Mouse (Mus musculus) MEL (cell line): ENCODE measurements at regions not wholly inside any gene's neighbourhood (a gene's known extent, or its start where the extent isn't known, plus 50 kb on each side); places are given as distances from the start of the nearest gene placed in this dataset.

Experiments used
- DNase-seq: peaks from one replicate; pipeline ENCODE4 v3.0.0; 2011; ENCODE audit warnings: low read depth, low spot score
- H3K27ac ChIP-seq: 2 replicates; pipeline ENCODE4 v1.5.1; 2012; ENCODE audit warnings: low read depth, mild to moderate bottlenecking, control low read depth, low read length, moderate library complexity; ENCODE audit not compliant: control insufficient read depth
- H3K27me3 ChIP-seq, 2 experiments: fragments of 150-350 bp in 1 of 2; sonication (generic) in 1 of 2; 2 replicates each; pipeline ENCODE4 v1.6.1; 2012; ENCODE audit warnings: low read length in 2 of 2, mild to moderate bottlenecking in 2 of 2, improper control_type of control experiment in 1 of 2, moderate library complexity in 1 of 2; ENCODE audit not compliant: insufficient read depth in 2 of 2, control insufficient read depth in 1 of 2
- H3K36me3 ChIP-seq, 2 experiments: 2 replicates each; pipeline ENCODE4 v1.6.1; 2012 to 2014; ENCODE audit warnings: low read length in 2 of 2, improper control_type of control experiment in 1 of 2, inconsistent platforms in 1 of 2, mild to moderate bottlenecking in 1 of 2; ENCODE audit not compliant: insufficient read depth in 2 of 2, control insufficient read depth in 1 of 2
- H3K4me1 ChIP-seq, 2 experiments: fragments of 150-350 bp in 1 of 2; sonication (generic) in 1 of 2; 2 replicates each; pipeline ENCODE4 v1.6.1; 2012; ENCODE audit warnings: low read length in 2 of 2, improper control_type of control experiment in 1 of 2, mild to moderate bottlenecking in 1 of 2; ENCODE audit not compliant: insufficient read depth in 2 of 2, control insufficient read depth in 1 of 2
- H3K4me3 ChIP-seq, 2 experiments: fragments of 150-350 bp in 1 of 2; sonication (generic) in 1 of 2; 2 replicates each; pipeline ENCODE4 v1.5.1; 2012; ENCODE audit warnings: low read depth in 2 of 2, low read length in 2 of 2, mild to moderate bottlenecking in 2 of 2, moderate library complexity in 2 of 2, control low read depth in 1 of 2, improper control_type of control experiment in 1 of 2; ENCODE audit not compliant: control insufficient read depth in 1 of 2, insufficient read depth in 1 of 2
- H3K79me2 ChIP-seq: 2 replicates; pipeline ENCODE4 v1.6.1; 2012; ENCODE audit warnings: mild to moderate bottlenecking, low read length, moderate library complexity; ENCODE audit not compliant: control insufficient read depth, poor library complexity, insufficient read depth
- H3K9ac ChIP-seq: 2 replicates; pipeline ENCODE4 v1.6.1; 2012; ENCODE audit warnings: low read depth, mild to moderate bottlenecking, control low read depth, low read length, moderate library complexity; ENCODE audit not compliant: control insufficient read depth, poor library complexity, severe bottlenecking
- H3K9me3 ChIP-seq: fragments of 150-350 bp; sonication (generic); replicated peaks from 2 replicates; pipeline ENCODE4 v1.6.1; 2012; ENCODE audit warnings: mild to moderate bottlenecking, low read length, improper control_type of control experiment, moderate library complexity; ENCODE audit not compliant: insufficient read depth
- BHLHE40 ChIP-seq: IDR thresholded peaks from 2 replicates; pipeline ENCODE4 v1.6.1; 2012; ENCODE audit warnings: low read depth, mild to moderate bottlenecking, inconsistent platforms, low read length, improper control_type of control experiment, borderline replicate concordance
- CHD1 ChIP-seq: IDR thresholded peaks from 2 replicates; pipeline ENCODE4 v1.6.1; 2012; ENCODE audit warnings: low read depth, mild to moderate bottlenecking, inconsistent platforms, low read length, improper control_type of control experiment
- CHD2 ChIP-seq: IDR thresholded peaks from 2 replicates; pipeline ENCODE4 v1.6.1; 2011; ENCODE audit warnings: low read length, improper control_type of control experiment
- ELF1 ChIP-seq: IDR thresholded peaks from 2 replicates; pipeline ENCODE4 v1.6.1; 2014; ENCODE audit warnings: low read depth, mild to moderate bottlenecking, inconsistent platforms, low read length, improper control_type of control experiment, moderate library complexity
- EP300 ChIP-seq, 2 experiments: IDR thresholded peaks; 2 replicates each; pipeline ENCODE4 v1.6.1; 2011; ENCODE audit warnings: improper control_type of control experiment in 2 of 2, low read length in 2 of 2, low read depth in 1 of 2, mild to moderate bottlenecking in 1 of 2
- ETS1 ChIP-seq: IDR thresholded peaks from 2 replicates; pipeline ENCODE4 v1.6.1; 2012; ENCODE audit warnings: low read depth, mild to moderate bottlenecking, inconsistent platforms, low read length, improper control_type of control experiment, moderate library complexity
- GABPA ChIP-seq: IDR thresholded peaks from 2 replicates; pipeline ENCODE4 v1.6.1; 2012; ENCODE audit warnings: low read depth, mild to moderate bottlenecking, inconsistent platforms, low read length, improper control_type of control experiment, moderate library complexity
- GATA1 ChIP-seq: IDR thresholded peaks from 2 replicates; pipeline ENCODE4 v1.6.1; 2011; ENCODE audit warnings: low read depth, low read length, improper control_type of control experiment
- HCFC1 ChIP-seq: IDR thresholded peaks from 2 replicates; pipeline ENCODE4 v1.6.1; 2012; ENCODE audit warnings: low read depth, mild to moderate bottlenecking, inconsistent platforms, low read length, improper control_type of control experiment, moderate library complexity
- KAT2A ChIP-seq: conservative IDR thresholded peaks from 2 replicates; pipeline ENCODE4 v1.6.1; 2012; ENCODE audit warnings: low read depth, low read length, improper control_type of control experiment, inconsistent platforms
- MAFK ChIP-seq: IDR thresholded peaks from 2 replicates; pipeline ENCODE4 v1.6.1; 2011; ENCODE audit warnings: low read depth, mild to moderate bottlenecking, low read length, improper control_type of control experiment, borderline replicate concordance
- MAX ChIP-seq: IDR thresholded peaks from 2 replicates; pipeline ENCODE4 v1.6.1; 2011; ENCODE audit warnings: low read length, improper control_type of control experiment
- MAZ ChIP-seq: IDR thresholded peaks from 2 replicates; pipeline ENCODE4 v1.6.1; 2012; ENCODE audit warnings: low read depth, mild to moderate bottlenecking, inconsistent platforms, low read length, improper control_type of control experiment
- MEF2A ChIP-seq: IDR thresholded peaks from 2 replicates; pipeline ENCODE4 v1.6.1; 2014; ENCODE audit warnings: low read depth, mild to moderate bottlenecking, inconsistent platforms, low read length, improper control_type of control experiment; ENCODE audit not compliant: poor library complexity, insufficient replicate concordance, severe bottlenecking; ENCODE audit errors: extremely low read depth
- MYC ChIP-seq: IDR thresholded peaks from 2 replicates; pipeline ENCODE4 v1.6.1; 2011; ENCODE audit warnings: low read depth, mild to moderate bottlenecking, low read length, improper control_type of control experiment, moderate library complexity
- NELFE ChIP-seq: IDR thresholded peaks from 2 replicates; pipeline ENCODE4 v1.6.1; 2011; ENCODE audit warnings: low read depth, low read length, improper control_type of control experiment
- POLR2AphosphoS2 ChIP-seq: IDR thresholded peaks from 2 replicates; pipeline ENCODE4 v1.6.1; 2011; ENCODE audit warnings: low read length, improper control_type of control experiment
- POLR2AphosphoS5 ChIP-seq: IDR thresholded peaks from 2 replicates; pipeline ENCODE4 v1.6.1; 2012; ENCODE audit warnings: low read depth, borderline replicate concordance, mild to moderate bottlenecking, inconsistent platforms, low read length, moderate library complexity, mixed read lengths
- RAD21 ChIP-seq: IDR thresholded peaks from 2 replicates; pipeline ENCODE4 v1.6.1; 2011; ENCODE audit warnings: mild to moderate bottlenecking, low read depth, low read length, improper control_type of control experiment
- TAL1 ChIP-seq: IDR thresholded peaks from 2 replicates; pipeline ENCODE4 v1.6.1; 2012; ENCODE audit warnings: mild to moderate bottlenecking, inconsistent platforms, low read length, moderate library complexity, mixed read lengths
- TBP ChIP-seq: IDR thresholded peaks from 2 replicates; pipeline ENCODE4 v1.8.0; 2011; ENCODE audit warnings: low read depth, low read length, improper control_type of control experiment
- TCF12 ChIP-seq: IDR thresholded peaks from 2 replicates; pipeline ENCODE4 v1.6.1; 2014; ENCODE audit warnings: low read depth, mild to moderate bottlenecking, inconsistent platforms, low read length, improper control_type of control experiment, moderate library complexity
- UBTF ChIP-seq: IDR thresholded peaks from 2 replicates; pipeline ENCODE4 v1.6.1; 2012; ENCODE audit warnings: low read depth, mild to moderate bottlenecking, inconsistent platforms, low read length, improper control_type of control experiment, moderate library complexity, borderline replicate concordance; ENCODE audit not compliant: insufficient read depth
- USF2 ChIP-seq, 2 experiments: IDR thresholded peaks; 2 replicates each; pipeline ENCODE4 v1.6.1; 2011 to 2012; ENCODE audit warnings: improper control_type of control experiment in 2 of 2, low read length in 2 of 2, borderline replicate concordance in 1 of 2, inconsistent platforms in 1 of 2, low read depth in 1 of 2, mild to moderate bottlenecking in 1 of 2; ENCODE audit not compliant: insufficient read depth in 1 of 2
- ZC3H11A ChIP-seq: IDR thresholded peaks from 2 replicates; pipeline ENCODE4 v1.6.1; 2012; ENCODE audit warnings: low read depth, mild to moderate bottlenecking, inconsistent platforms, low read length, improper control_type of control experiment
- ZNF384 ChIP-seq: IDR thresholded peaks from 2 replicates; pipeline ENCODE4 v1.6.1; 2012; ENCODE audit warnings: low read depth, mild to moderate bottlenecking, inconsistent platforms, low read length, improper control_type of control experiment

DNA sequence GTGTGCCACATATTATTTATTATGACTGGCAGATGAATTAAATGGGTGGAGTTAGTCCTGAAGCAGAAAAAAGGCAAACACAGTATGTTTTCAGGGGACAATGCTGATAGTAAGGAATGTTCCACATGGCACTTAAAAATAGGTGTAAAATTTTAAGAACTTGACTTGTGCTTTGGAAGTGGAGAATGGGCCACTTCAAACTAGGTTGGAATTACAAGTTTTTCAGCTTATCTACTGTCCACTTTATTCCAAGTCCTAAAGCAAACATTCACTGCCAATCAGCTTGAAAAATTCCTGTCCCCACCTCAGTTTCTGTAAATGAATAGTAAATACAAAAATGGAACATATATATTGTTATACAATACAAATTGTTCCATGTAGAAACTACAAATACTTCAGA, 238.4 kb upstream of the Rbms1 start:
- no peak overlapping the region for H3K27ac ChIP-seq
- no peaks in the 10 kb centered on the region for H3K79me2 ChIP-seq
- no peaks in the 10 kb centered on the region for H3K4me1 ChIP-seq
- no peaks in the 10 kb centered on the region for H3K27me3 ChIP-seq
- no peak overlapping the region for H3K9ac ChIP-seq
- no peaks in the 10 kb centered on the region for H3K9me3 ChIP-seq
- DNase-seq = no peak
- H3K4me3 ChIP-seq = no peak overlapping the region
- H3K36me3 ChIP-seq = no peaks in the 10 kb centered on the region
- TF ChIP-seq TAL1 (no peak), MAX (no peak), CHD2 (no peak), TCF12 (no peak), MAFK (no peak), MEF2A (no peak), MAZ (no peak), EP300 (IDR thresholded peaks at IDR 0.05; ENCODE audit: low read depth in 1 of 2, low read length in 2 of 2) (no peak), RAD21 (no peak), GABPA (no peak), POLR2AphosphoS2 (no peak), UBTF (no peak), HCFC1 (no peak), ZNF384 (no peak), NELFE (no peak), GATA1 (no peak)

DNA sequence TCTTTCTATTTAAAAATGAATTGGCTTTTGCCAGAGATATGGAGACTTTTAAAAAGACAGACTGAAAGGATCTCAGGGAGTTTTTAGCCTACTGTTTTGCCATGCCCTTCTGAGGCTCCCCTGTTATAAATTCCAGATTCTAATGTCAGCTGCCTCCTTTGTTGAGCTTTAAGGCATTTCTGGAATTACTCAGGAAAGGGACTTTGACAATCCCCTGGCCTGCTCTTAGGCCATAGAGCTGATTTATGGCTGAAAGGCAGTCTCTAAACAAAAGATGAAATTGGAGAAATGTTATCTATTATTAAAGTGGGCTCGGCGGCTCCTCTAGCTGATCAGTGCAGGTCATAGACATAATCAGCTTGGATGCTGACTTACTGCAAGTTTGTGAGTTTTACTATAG, 231.0 kb upstream of the Rbms1 start:
- DNase-seq = no peak
- Histone ChIP-seq H3K79me2 (no peaks in the 10 kb centered on the region), H3K27ac (no peak overlapping the region), H3K4me3 (no peak overlapping the region), H3K9ac (no peak overlapping the region), H3K9me3 (no peaks in the 10 kb centered on the region), H3K27me3 (no peaks in the 10 kb centered on the region), H3K36me3 (no peaks in the 10 kb centered on the region), H3K4me1 (no peaks in the 10 kb centered on the region)
- TF ChIP-seq MYC (no peak), MAX (no peak), MEF2A (no peak), RAD21 (no peak), POLR2AphosphoS2 (no peak), CHD1 (no peak), BHLHE40 (no peak), ETS1 (no peak), USF2 (IDR thresholded peaks at IDR 0.05; ENCODE audit: borderline replicate concordance in 1 of 2, insufficient read depth in 1 of 2, low read depth in 1 of 2, low read length in 2 of 2) (no peak), MAFK (no peak), MAZ (no peak), UBTF (no peak), POLR2AphosphoS5 (no peak), TBP (no peak), ZC3H11A (no peak), ELF1 (no peak), EP300 (IDR thresholded peaks at IDR 0.05; ENCODE audit: low read depth in 1 of 2, low read length in 2 of 2) (no peak), KAT2A (no peak)
- TF ChIP-seq, all 39 proteins: peak for 0
